Mouse (Mus musculus) retina, adult 2 months (tissue): Measurements from ENCODE around the gene Gpc3.
"Not testable (repeated sequence)": the region's sequence is repeated elsewhere in the genome, so short reads cannot be mapped to it uniquely, and the experiment has no call there.

Experiments used
- DNase-seq: peaks from one replicate; pipeline ENCODE4 v3.0.0-alpha.2; 2012; ENCODE audit warnings: low read depth, low spot score

Gene Gpc3

GRCm38 (mm10) chrX:52412936-52413335, 200.8 kb downstream of the Gpc3 start:
- no peak for DNase-seq

GRCm38 (mm10) chrX:52401188-52401587, 212.6 kb downstream of the Gpc3 start:
- no peak for DNase-seq

- no peak for DNase-seq
These were observed 238.6 kb downstream of the Gpc3 start for GRCm38 (mm10) chrX:52375129-52375528.

GRCm38 (mm10) chrX:52374209-52374608, 239.5 kb downstream of the Gpc3 start:
- no peak for DNase-seq

- DNase-seq: no peak
These were observed 241.3 kb downstream of the Gpc3 start for GRCm38 (mm10) chrX:52372436-52372835.

GRCm38 (mm10) chrX:52369938-52370758, 243.6 kb downstream of the Gpc3 start:
- DNase-seq: no peak

GRCm38 (mm10) chrX:52369304-52369937, 244.3 kb downstream of the Gpc3 start:
- no peak for DNase-seq

- no peak for DNase-seq
These were observed 246.9 kb downstream of the Gpc3 start for GRCm38 (mm10) chrX:52366826-52367225.

GRCm38 (mm10) chrX:52365790-52366189, 248.0 kb downstream of the Gpc3 start:
- DNase-seq: no peak

GRCm38 (mm10) chrX:52362241-52363011, 251.3 kb downstream of the Gpc3 start:
- no peak for DNase-seq

GRCm38 (mm10) chrX:52352981-52353380, 260.8 kb downstream of the Gpc3 start:
- DNase-seq: no peak

GRCm38 (mm10) chrX:52350631-52351030, 263.1 kb downstream of the Gpc3 start:
- not testable (repeated sequence) for DNase-seq

- no peak for DNase-seq
These were observed 265.0 kb downstream of the Gpc3 start for GRCm38 (mm10) chrX:52348773-52349172.

- DNase-seq: no peak
These were observed 269.7 kb downstream of the Gpc3 start for GRCm38 (mm10) chrX:52344018-52344417.

- DNase-seq: no peak
These were observed 273.5 kb downstream of the Gpc3 start for GRCm38 (mm10) chrX:52340251-52340650.

GRCm38 (mm10) chrX:52321791-52322190, 292.0 kb downstream of the Gpc3 start:
- no peak for DNase-seq

- no peak for DNase-seq
These were observed 293.1 kb downstream of the Gpc3 start for GRCm38 (mm10) chrX:52320653-52321052.

- DNase-seq: no peak
These were observed 302.8 kb downstream of the Gpc3 start for GRCm38 (mm10) chrX:52310976-52311375.

- DNase-seq: no peak
These were observed 308.5 kb downstream of the Gpc3 start for GRCm38 (mm10) chrX:52305226-52305625.

GRCm38 (mm10) chrX:52288792-52289191, 325.0 kb downstream of the Gpc3 start:
- DNase-seq: no peak

GRCm38 (mm10) chrX:52287944-52288343, 325.8 kb downstream of the Gpc3 start:
- DNase-seq: no peak

GRCm38 (mm10) chrX:52282070-52282469, 331.7 kb downstream of the Gpc3 start:
- DNase-seq: no peak
